Mouse (Mus musculus) MEL (cell line): ENCODE measurements at regions not wholly inside any gene's neighbourhood (a gene's known extent, or its start where the extent isn't known, plus 50 kb on each side); places are given as distances from the start of the nearest gene placed in this dataset.
A peak's percentile ranks its signal among the peaks of the same experiment; 100 is the strongest.

Source experiments
- DNase-seq: peaks from one replicate; pipeline ENCODE4 v3.0.0; 2011; ENCODE audit warnings: low read depth, low spot score
- H3K27ac ChIP-seq: 2 replicates; pipeline ENCODE4 v1.5.1; 2012; ENCODE audit warnings: low read depth, mild to moderate bottlenecking, control low read depth, low read length, moderate library complexity; ENCODE audit not compliant: control insufficient read depth
- H3K27me3 ChIP-seq, 2 experiments: fragments of 150-350 bp in 1 of 2; sonication (generic) in 1 of 2; 2 replicates each; pipeline ENCODE4 v1.6.1; 2012; ENCODE audit warnings: low read length in 2 of 2, mild to moderate bottlenecking in 2 of 2, improper control_type of control experiment in 1 of 2, moderate library complexity in 1 of 2; ENCODE audit not compliant: insufficient read depth in 2 of 2, control insufficient read depth in 1 of 2
- H3K36me3 ChIP-seq, 2 experiments: 2 replicates each; pipeline ENCODE4 v1.6.1; 2012 to 2014; ENCODE audit warnings: low read length in 2 of 2, improper control_type of control experiment in 1 of 2, inconsistent platforms in 1 of 2, mild to moderate bottlenecking in 1 of 2; ENCODE audit not compliant: insufficient read depth in 2 of 2, control insufficient read depth in 1 of 2
- H3K4me1 ChIP-seq, 2 experiments: fragments of 150-350 bp in 1 of 2; sonication (generic) in 1 of 2; 2 replicates each; pipeline ENCODE4 v1.6.1; 2012; ENCODE audit warnings: low read length in 2 of 2, improper control_type of control experiment in 1 of 2, mild to moderate bottlenecking in 1 of 2; ENCODE audit not compliant: insufficient read depth in 2 of 2, control insufficient read depth in 1 of 2
- H3K4me3 ChIP-seq, 2 experiments: fragments of 150-350 bp in 1 of 2; sonication (generic) in 1 of 2; 2 replicates each; pipeline ENCODE4 v1.5.1; 2012; ENCODE audit warnings: low read depth in 2 of 2, low read length in 2 of 2, mild to moderate bottlenecking in 2 of 2, moderate library complexity in 2 of 2, control low read depth in 1 of 2, improper control_type of control experiment in 1 of 2; ENCODE audit not compliant: control insufficient read depth in 1 of 2, insufficient read depth in 1 of 2
- H3K79me2 ChIP-seq: 2 replicates; pipeline ENCODE4 v1.6.1; 2012; ENCODE audit warnings: mild to moderate bottlenecking, low read length, moderate library complexity; ENCODE audit not compliant: control insufficient read depth, poor library complexity, insufficient read depth
- H3K9ac ChIP-seq: 2 replicates; pipeline ENCODE4 v1.6.1; 2012; ENCODE audit warnings: low read depth, mild to moderate bottlenecking, control low read depth, low read length, moderate library complexity; ENCODE audit not compliant: control insufficient read depth, poor library complexity, severe bottlenecking
- H3K9me3 ChIP-seq: fragments of 150-350 bp; sonication (generic); replicated peaks from 2 replicates; pipeline ENCODE4 v1.6.1; 2012; ENCODE audit warnings: mild to moderate bottlenecking, low read length, improper control_type of control experiment, moderate library complexity; ENCODE audit not compliant: insufficient read depth
- CHD1 ChIP-seq: IDR thresholded peaks from 2 replicates; pipeline ENCODE4 v1.6.1; 2012; ENCODE audit warnings: low read depth, mild to moderate bottlenecking, inconsistent platforms, low read length, improper control_type of control experiment
- CHD2 ChIP-seq: IDR thresholded peaks from 2 replicates; pipeline ENCODE4 v1.6.1; 2011; ENCODE audit warnings: low read length, improper control_type of control experiment
- CTCF ChIP-seq, 3 experiments: IDR thresholded peaks in 2 of 3; conservative IDR thresholded peaks in 1 of 3; 2 replicates each; pipeline ENCODE4 v1.5.1; 2011 to 2012; ENCODE audit warnings: low read length in 3 of 3, low read depth in 2 of 3, mild to moderate bottlenecking in 2 of 3, improper control_type of control experiment in 1 of 3, inconsistent platforms in 1 of 3, mixed read lengths in 1 of 3, moderate library complexity in 1 of 3; ENCODE audit not compliant: control insufficient read depth in 1 of 3, insufficient read depth in 1 of 3, poor library complexity in 1 of 3, severe bottlenecking in 1 of 3
- E2F4 ChIP-seq: IDR thresholded peaks from 2 replicates; pipeline ENCODE4 v1.6.1; 2011; ENCODE audit warnings: low read depth, low read length, improper control_type of control experiment, borderline replicate concordance
- ELF1 ChIP-seq: IDR thresholded peaks from 2 replicates; pipeline ENCODE4 v1.6.1; 2014; ENCODE audit warnings: low read depth, mild to moderate bottlenecking, inconsistent platforms, low read length, improper control_type of control experiment, moderate library complexity
- EP300 ChIP-seq, 2 experiments: IDR thresholded peaks; 2 replicates each; pipeline ENCODE4 v1.6.1; 2011; ENCODE audit warnings: improper control_type of control experiment in 2 of 2, low read length in 2 of 2, low read depth in 1 of 2, mild to moderate bottlenecking in 1 of 2
- ETS1 ChIP-seq: IDR thresholded peaks from 2 replicates; pipeline ENCODE4 v1.6.1; 2012; ENCODE audit warnings: low read depth, mild to moderate bottlenecking, inconsistent platforms, low read length, improper control_type of control experiment, moderate library complexity
- GABPA ChIP-seq: IDR thresholded peaks from 2 replicates; pipeline ENCODE4 v1.6.1; 2012; ENCODE audit warnings: low read depth, mild to moderate bottlenecking, inconsistent platforms, low read length, improper control_type of control experiment, moderate library complexity
- GATA1 ChIP-seq: IDR thresholded peaks from 2 replicates; pipeline ENCODE4 v1.6.1; 2011; ENCODE audit warnings: low read depth, low read length, improper control_type of control experiment
- HCFC1 ChIP-seq: IDR thresholded peaks from 2 replicates; pipeline ENCODE4 v1.6.1; 2012; ENCODE audit warnings: low read depth, mild to moderate bottlenecking, inconsistent platforms, low read length, improper control_type of control experiment, moderate library complexity
- JUND ChIP-seq: IDR thresholded peaks from 2 replicates; pipeline ENCODE4 v1.6.1; 2011; ENCODE audit warnings: low read depth, mild to moderate bottlenecking, improper control_type of control experiment, low read length
- MAFK ChIP-seq: IDR thresholded peaks from 2 replicates; pipeline ENCODE4 v1.6.1; 2011; ENCODE audit warnings: low read depth, mild to moderate bottlenecking, low read length, improper control_type of control experiment, borderline replicate concordance
- MAX ChIP-seq: IDR thresholded peaks from 2 replicates; pipeline ENCODE4 v1.6.1; 2011; ENCODE audit warnings: low read length, improper control_type of control experiment
- MAZ ChIP-seq: IDR thresholded peaks from 2 replicates; pipeline ENCODE4 v1.6.1; 2012; ENCODE audit warnings: low read depth, mild to moderate bottlenecking, inconsistent platforms, low read length, improper control_type of control experiment
- MEF2A ChIP-seq: IDR thresholded peaks from 2 replicates; pipeline ENCODE4 v1.6.1; 2014; ENCODE audit warnings: low read depth, mild to moderate bottlenecking, inconsistent platforms, low read length, improper control_type of control experiment; ENCODE audit not compliant: poor library complexity, insufficient replicate concordance, severe bottlenecking; ENCODE audit errors: extremely low read depth
- MXI1 ChIP-seq: IDR thresholded peaks from 2 replicates; pipeline ENCODE4 v1.6.1; 2011; ENCODE audit warnings: mild to moderate bottlenecking, low read depth, low read length, improper control_type of control experiment
- MYB ChIP-seq: IDR thresholded peaks from 2 replicates; pipeline ENCODE4 v1.6.1; 2011; ENCODE audit warnings: mild to moderate bottlenecking, low read depth, low read length, improper control_type of control experiment
- MYC ChIP-seq: IDR thresholded peaks from 2 replicates; pipeline ENCODE4 v1.6.1; 2011; ENCODE audit warnings: low read depth, mild to moderate bottlenecking, low read length, improper control_type of control experiment, moderate library complexity
- NELFE ChIP-seq: IDR thresholded peaks from 2 replicates; pipeline ENCODE4 v1.6.1; 2011; ENCODE audit warnings: low read depth, low read length, improper control_type of control experiment
- NRF1 ChIP-seq: IDR thresholded peaks from 2 replicates; pipeline ENCODE4 v1.6.1; 2014; ENCODE audit warnings: low read depth, mild to moderate bottlenecking, inconsistent platforms, low read length, improper control_type of control experiment, moderate library complexity; ENCODE audit not compliant: poor library complexity, insufficient read depth, severe bottlenecking
- POLR2A ChIP-seq, 2 experiments: IDR thresholded peaks; 2 replicates each; pipeline ENCODE4 v1.6.1; 2011 to 2012; ENCODE audit warnings: low read length in 2 of 2, mild to moderate bottlenecking in 2 of 2, control low read depth in 1 of 2, improper control_type of control experiment in 1 of 2, low read depth in 1 of 2, moderate library complexity in 1 of 2; ENCODE audit not compliant: control insufficient read depth in 1 of 2, insufficient read depth in 1 of 2, poor library complexity in 1 of 2
- POLR2AphosphoS2 ChIP-seq: IDR thresholded peaks from 2 replicates; pipeline ENCODE4 v1.6.1; 2011; ENCODE audit warnings: low read length, improper control_type of control experiment
- POLR2AphosphoS5 ChIP-seq: IDR thresholded peaks from 2 replicates; pipeline ENCODE4 v1.6.1; 2012; ENCODE audit warnings: low read depth, borderline replicate concordance, mild to moderate bottlenecking, inconsistent platforms, low read length, moderate library complexity, mixed read lengths
- RAD21 ChIP-seq: IDR thresholded peaks from 2 replicates; pipeline ENCODE4 v1.6.1; 2011; ENCODE audit warnings: mild to moderate bottlenecking, low read depth, low read length, improper control_type of control experiment
- RCOR1 ChIP-seq: IDR thresholded peaks from 2 replicates; pipeline ENCODE4 v1.6.1; 2012; ENCODE audit warnings: low read depth, mild to moderate bottlenecking, inconsistent platforms, low read length, improper control_type of control experiment
- SIN3A ChIP-seq: IDR thresholded peaks from 2 replicates; pipeline ENCODE4 v1.6.1; 2012; ENCODE audit warnings: low read length, improper control_type of control experiment, inconsistent platforms
- TAL1 ChIP-seq: IDR thresholded peaks from 2 replicates; pipeline ENCODE4 v1.6.1; 2012; ENCODE audit warnings: mild to moderate bottlenecking, inconsistent platforms, low read length, moderate library complexity, mixed read lengths
- TBP ChIP-seq: IDR thresholded peaks from 2 replicates; pipeline ENCODE4 v1.8.0; 2011; ENCODE audit warnings: low read depth, low read length, improper control_type of control experiment
- TCF12 ChIP-seq: IDR thresholded peaks from 2 replicates; pipeline ENCODE4 v1.6.1; 2014; ENCODE audit warnings: low read depth, mild to moderate bottlenecking, inconsistent platforms, low read length, improper control_type of control experiment, moderate library complexity
- UBTF ChIP-seq: IDR thresholded peaks from 2 replicates; pipeline ENCODE4 v1.6.1; 2012; ENCODE audit warnings: low read depth, mild to moderate bottlenecking, inconsistent platforms, low read length, improper control_type of control experiment, moderate library complexity, borderline replicate concordance; ENCODE audit not compliant: insufficient read depth
- USF1 ChIP-seq: IDR thresholded peaks from 2 replicates; pipeline ENCODE4 v1.6.1; 2014; ENCODE audit warnings: low read depth, mild to moderate bottlenecking, inconsistent platforms, low read length, improper control_type of control experiment, moderate library complexity
- USF2 ChIP-seq, 2 experiments: IDR thresholded peaks; 2 replicates each; pipeline ENCODE4 v1.6.1; 2011 to 2012; ENCODE audit warnings: improper control_type of control experiment in 2 of 2, low read length in 2 of 2, borderline replicate concordance in 1 of 2, inconsistent platforms in 1 of 2, low read depth in 1 of 2, mild to moderate bottlenecking in 1 of 2; ENCODE audit not compliant: insufficient read depth in 1 of 2
- ZC3H11A ChIP-seq: IDR thresholded peaks from 2 replicates; pipeline ENCODE4 v1.6.1; 2012; ENCODE audit warnings: low read depth, mild to moderate bottlenecking, inconsistent platforms, low read length, improper control_type of control experiment
- ZKSCAN1 ChIP-seq: IDR thresholded peaks from 2 replicates; pipeline ENCODE4 v1.6.1; 2012; ENCODE audit warnings: low read depth, mild to moderate bottlenecking, inconsistent platforms, low read length, improper control_type of control experiment, moderate library complexity
- ZMIZ1 ChIP-seq: IDR thresholded peaks from 2 replicates; pipeline ENCODE4 v1.6.1; 2012; ENCODE audit warnings: low read depth, mild to moderate bottlenecking, inconsistent platforms, low read length, improper control_type of control experiment, moderate library complexity
- ZNF384 ChIP-seq: IDR thresholded peaks from 2 replicates; pipeline ENCODE4 v1.6.1; 2012; ENCODE audit warnings: low read depth, mild to moderate bottlenecking, inconsistent platforms, low read length, improper control_type of control experiment

DNA sequence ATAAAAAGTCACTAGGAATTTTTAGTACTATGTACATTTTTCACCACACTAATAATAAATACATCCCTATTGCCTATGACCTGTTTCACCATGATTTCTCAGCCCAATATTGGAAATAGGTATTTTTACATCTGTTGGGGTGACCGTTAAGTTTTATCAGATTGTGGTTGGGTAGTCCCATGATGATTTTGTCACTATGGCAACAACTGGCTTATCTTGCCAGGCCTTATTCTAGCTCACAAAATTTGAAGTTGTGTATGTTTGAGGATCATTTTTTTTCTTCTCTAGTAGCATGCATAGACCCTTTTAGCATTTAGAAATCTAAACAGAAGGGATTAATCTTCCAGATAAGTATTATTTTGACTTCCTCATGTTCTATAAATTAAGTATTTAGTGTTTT lies 1211.1 kb upstream of the Pcdh17 start:
- Histone ChIP-seq H3K36me3 (peaks cover 0 to 7% of the 10 kb centered on the region in 2 experiments; a peak in 2 of 4 replicates), H3K4me3 (no peak overlapping the region), H3K27ac (no peak overlapping the region), H3K27me3 (no peaks in the 10 kb centered on the region), H3K79me2 (no peaks in the 10 kb centered on the region), H3K4me1 (peaks cover 0 to 8% of the 10 kb centered on the region in 2 experiments; a peak in 2 of 4 replicates), H3K9ac (no peak overlapping the region), H3K9me3 (no peaks in the 10 kb centered on the region)
- DNase-seq = peak; percentile 51
- TF ChIP-seq E2F4 (no peak), RCOR1 (no peak), ZMIZ1 (no peak), TAL1 (no peak), ETS1 (0 out of 2 replicates have a peak, but pooled peaks have one; percentile 45), ZKSCAN1 (no peak), POLR2A (IDR thresholded peaks at IDR 0.05; ENCODE audit: control insufficient read depth in 1 of 2, insufficient read depth in 1 of 2, low read depth in 1 of 2, low read length in 2 of 2, poor library complexity in 1 of 2) (no peak), MYC (no peak), CHD1 (no peak), GABPA (no peak), MAX (no peak), ZC3H11A (no peak), MYB (peak; percentile 75), TCF12 (peak; percentile 68), JUND (no peak), EP300 (IDR thresholded peaks at IDR 0.05; ENCODE audit: low read depth in 1 of 2, low read length in 2 of 2) (peak; percentile 57 to 85; a peak in 3 of 4 replicates), TBP (no peak), USF2 (IDR thresholded peaks at IDR 0.05; ENCODE audit: borderline replicate concordance in 1 of 2, insufficient read depth in 1 of 2, low read depth in 1 of 2, low read length in 2 of 2) (no peak), SIN3A (no peak), NELFE (no peak), UBTF (no peak), POLR2AphosphoS5 (no peak), HCFC1 (no peak), MAZ (no peak), NRF1 (no peak), CHD2 (no peak), ZNF384 (peak; percentile 42; the same call in 1 of the 2 replicates), MEF2A (no peak), MXI1 (no peak), POLR2AphosphoS2 (no peak), ELF1 (no peak), MAFK (no peak), RAD21 (no peak), CTCF (IDR thresholded peaks at IDR 0.05 in 2 of 3, conservative IDR thresholded peaks at IDR 0.05 in 1 of 3; ENCODE audit: control insufficient read depth in 1 of 3, insufficient read depth in 1 of 3, low read depth in 2 of 3, low read length in 3 of 3, poor library complexity in 1 of 3, severe bottlenecking in 1 of 3) (no peak), USF1 (no peak), GATA1 (peak; percentile 70; the same call in 1 of the 2 replicates)
